Mouse (Mus musculus) liver, adult 2 months (tissue): ENCODE results near the gene Akr1a1.

Experiments
- CTCF ChIP-seq: fragments of 200-500 bp; IDR thresholded peaks from 2 replicates; pipeline ENCODE4 v1.5.1; 2011; ENCODE audit warnings: low read depth, low read length, control low read depth
- POLR2A ChIP-seq: fragments of 200-500 bp; IDR thresholded peaks from 2 replicates; pipeline ENCODE4 v1.6.1; 2011; ENCODE audit warnings: low read length, control low read depth; ENCODE audit not compliant: insufficient read depth; ENCODE audit errors: extremely low read depth

GRCm38 (mm10) chr4:116644326-116644725 is 7.2 kb downstream of the Akr1a1 start:
- TF ChIP-seq CTCF (peak; percentile 69), POLR2A (no peak)
